Mouse (Mus musculus): ENCODE measurements around the gene Id1. TPM values are rescaled to one million over a fixed set of nuclear protein-coding genes. Genes with fewer than 3 reads are reported as not detected.

The Id1 gene
- polyA plus RNA-seq, 1 experiment = 0.75 TPM

- Histone ChIP-seq H3K4me3 (replicated peaks) (no peak overlapping the region), H3K36me3 (ENCODE audit: control insufficient read depth) (peaks cover 96% of the 10 kb centered on the region), H3K4me1 (ENCODE audit: control insufficient read depth) (peaks cover 7% of the 10 kb centered on the region), H3K27me3 (ENCODE audit: control insufficient read depth) (no peaks in the 10 kb centered on the region), H3K9me3 (ENCODE audit: control insufficient read depth, low read length) (peaks cover 8% of the 10 kb centered on the region; the same call in 1 of the 2 replicates)
- TF ChIP-seq TAL1 (IDR thresholded peaks at IDR 0.05; ENCODE audit: low read length) = no peak
- no peak for TF ChIP-seq GATA1 (IDR thresholded peaks at IDR 0.05; ENCODE audit: low read length)
Observed at GRCm38 (mm10) chr2:152700138-152700537, 35.9 kb upstream of the Id1 start.

GRCm38 (mm10) chr2:152700725-152701124 is 35.3 kb upstream of the Id1 start:
- no peak for TF ChIP-seq TAL1 (IDR thresholded peaks at IDR 0.05; ENCODE audit: low read length)
- Histone ChIP-seq H3K36me3 (ENCODE audit: control insufficient read depth) (peaks cover 96% of the 10 kb centered on the region), H3K27me3 (ENCODE audit: control insufficient read depth) (no peaks in the 10 kb centered on the region), H3K4me1 (ENCODE audit: control insufficient read depth) (peaks cover 7% of the 10 kb centered on the region), H3K4me3 (replicated peaks) (no peak overlapping the region), H3K9me3 (ENCODE audit: control insufficient read depth, low read length) (peaks cover 8% of the 10 kb centered on the region; the same call in 1 of the 2 replicates)

GRCm38 (mm10) chr2:152703596-152704255 is 32.3 kb upstream of the Id1 start:
- Histone ChIP-seq H3K9me3 (ENCODE audit: control insufficient read depth, low read length) (peaks cover 8% of the 10 kb centered on the region; the same call in 1 of the 2 replicates), H3K36me3 (ENCODE audit: control insufficient read depth) (peaks cover 83% of the 10 kb centered on the region), H3K4me3 (replicated peaks) (no peak overlapping the region), H3K27me3 (ENCODE audit: control insufficient read depth) (no peaks in the 10 kb centered on the region), H3K4me1 (ENCODE audit: control insufficient read depth) (peaks cover 15% of the 10 kb centered on the region)
- no peak for TF ChIP-seq GATA1 (IDR thresholded peaks at IDR 0.05; ENCODE audit: low read length)
- no peak for TF ChIP-seq TAL1 (IDR thresholded peaks at IDR 0.05; ENCODE audit: low read length)

- peaks cover 79% of the 10 kb centered on the region for H3K36me3 ChIP-seq (ENCODE audit: control insufficient read depth)
- H3K4me3 ChIP-seq (replicated peaks) = no peak overlapping the region
- peaks cover 8% of the 10 kb centered on the region; the same call in 1 of the 2 replicates for H3K9me3 ChIP-seq (ENCODE audit: control insufficient read depth, low read length)
- H3K4me1 ChIP-seq (ENCODE audit: control insufficient read depth) = peaks cover 15% of the 10 kb centered on the region
- H3K27me3 ChIP-seq (ENCODE audit: control insufficient read depth) = no peaks in the 10 kb centered on the region
- TF ChIP-seq GATA1 (IDR thresholded peaks at IDR 0.05; ENCODE audit: low read length) (no peak), TAL1 (IDR thresholded peaks at IDR 0.05; ENCODE audit: low read length) (no peak)
Observed at GRCm38 (mm10) chr2:152704256-152704605, 31.8 kb upstream of the Id1 start.

- peaks cover 72% of the 10 kb centered on the region for H3K36me3 ChIP-seq (ENCODE audit: control insufficient read depth)
- peaks cover 8% of the 10 kb centered on the region; the same call in 1 of the 2 replicates for H3K9me3 ChIP-seq (ENCODE audit: control insufficient read depth, low read length)
- no peak overlapping the region for H3K4me3 ChIP-seq (replicated peaks)
- TF ChIP-seq TAL1 (IDR thresholded peaks at IDR 0.05; ENCODE audit: low read length) (no peak), GATA1 (IDR thresholded peaks at IDR 0.05; ENCODE audit: low read length) (no peak)
- H3K4me1 ChIP-seq (ENCODE audit: control insufficient read depth) = peaks cover 15% of the 10 kb centered on the region
- no peaks in the 10 kb centered on the region for H3K27me3 ChIP-seq (ENCODE audit: control insufficient read depth)
Observed at GRCm38 (mm10) chr2:152704811-152705370, 31.2 kb upstream of the Id1 start.

- Histone ChIP-seq H3K4me3 (replicated peaks) (no peak overlapping the region), H3K27me3 (ENCODE audit: control insufficient read depth) (no peaks in the 10 kb centered on the region), H3K4me1 (ENCODE audit: control insufficient read depth) (peaks cover 15% of the 10 kb centered on the region), H3K9me3 (ENCODE audit: control insufficient read depth, low read length) (peaks cover 5% of the 10 kb centered on the region; the same call in 1 of the 2 replicates), H3K36me3 (ENCODE audit: control insufficient read depth) (peaks cover 60% of the 10 kb centered on the region)
- TF ChIP-seq TAL1 (IDR thresholded peaks at IDR 0.05; ENCODE audit: low read length) (no peak), GATA1 (IDR thresholded peaks at IDR 0.05; ENCODE audit: low read length) (no peak)
Observed at GRCm38 (mm10) chr2:152705993-152706571, 30.0 kb upstream of the Id1 start.

- Histone ChIP-seq H3K36me3 (ENCODE audit: control insufficient read depth) (peaks cover 49% of the 10 kb centered on the region), H3K4me3 (replicated peaks) (peak overlapping the region; percentile 39), H3K4me1 (ENCODE audit: control insufficient read depth) (peaks cover 15% of the 10 kb centered on the region), H3K9me3 (ENCODE audit: control insufficient read depth, low read length) (no peaks in the 10 kb centered on the region), H3K27me3 (ENCODE audit: control insufficient read depth) (no peaks in the 10 kb centered on the region)
- TF ChIP-seq GATA1 (IDR thresholded peaks at IDR 0.05; ENCODE audit: low read length) (no peak), TAL1 (IDR thresholded peaks at IDR 0.05; ENCODE audit: low read length) (no peak)
Observed at GRCm38 (mm10) chr2:152707186-152707585, 28.9 kb upstream of the Id1 start.

GRCm38 (mm10) chr2:152707627-152708026 is 28.4 kb upstream of the Id1 start:
- Histone ChIP-seq H3K9me3 (ENCODE audit: control insufficient read depth, low read length) (no peaks in the 10 kb centered on the region), H3K4me3 (replicated peaks) (peak overlapping the region; percentile 39), H3K27me3 (ENCODE audit: control insufficient read depth) (no peaks in the 10 kb centered on the region), H3K36me3 (ENCODE audit: control insufficient read depth) (peaks cover 45% of the 10 kb centered on the region), H3K4me1 (ENCODE audit: control insufficient read depth) (peaks cover 15% of the 10 kb centered on the region)
- TF ChIP-seq TAL1 (IDR thresholded peaks at IDR 0.05; ENCODE audit: low read length) (no peak), GATA1 (IDR thresholded peaks at IDR 0.05; ENCODE audit: low read length) (no peak)

GRCm38 (mm10) chr2:152709066-152709465 is 27.0 kb upstream of the Id1 start:
- Histone ChIP-seq H3K4me3 (replicated peaks) (no peak overlapping the region), H3K4me1 (ENCODE audit: control insufficient read depth) (peaks cover 15% of the 10 kb centered on the region), H3K9me3 (ENCODE audit: control insufficient read depth, low read length) (no peaks in the 10 kb centered on the region), H3K27me3 (ENCODE audit: control insufficient read depth) (no peaks in the 10 kb centered on the region), H3K36me3 (ENCODE audit: control insufficient read depth) (peaks cover 32% of the 10 kb centered on the region)
- TF ChIP-seq TAL1 (IDR thresholded peaks at IDR 0.05; ENCODE audit: low read length) = no peak
- TF ChIP-seq GATA1 (IDR thresholded peaks at IDR 0.05; ENCODE audit: low read length) = no peak

Measured in erythroblast, embryonic 14.5 days (primary cell).